Mouse (Mus musculus) myocyte (in vitro differentiated cells): Measurements from ENCODE around the gene Kmt2d. TPM values are rescaled to one million over a fixed set of nuclear protein-coding genes. Genes with fewer than 3 reads are reported as not detected.

ENCODE experiments used
- H3K27me3 ChIP-seq: one replicate; pipeline ENCODE4 v1.6.1; 2011; ENCODE audit not compliant: control insufficient read depth, insufficient read depth, insufficient read length
- H3K36me3 ChIP-seq: one replicate; pipeline ENCODE4 v1.6.1; 2011; ENCODE audit not compliant: control insufficient read depth, insufficient read depth
- H3K4me2 ChIP-seq: one replicate; pipeline ENCODE4 v1.6.1; 2011; ENCODE audit warnings: low read depth, control low read depth
- H3K4me3 ChIP-seq: one replicate; pipeline ENCODE4 v1.5.1; 2011; ENCODE audit warnings: mild to moderate bottlenecking, control low read depth, moderate library complexity
- H3K79me2 ChIP-seq: one replicate; pipeline ENCODE4 v1.6.1; 2011; ENCODE audit not compliant: control insufficient read depth, insufficient read depth
- H3ac ChIP-seq: one replicate; pipeline ENCODE4 v1.6.1; 2011; ENCODE audit not compliant: control insufficient read depth, insufficient read length
- CEBPB ChIP-seq: IDR thresholded peaks from 2 replicates; pipeline ENCODE4 v1.6.1; 2011; ENCODE audit warnings: mild to moderate bottlenecking, moderate library complexity; ENCODE audit not compliant: poor library complexity, insufficient read depth, severe bottlenecking
- E2F4 ChIP-seq: IDR thresholded peaks from one replicate; pipeline ENCODE4 v1.6.1; 2011; ENCODE audit warnings: mild to moderate bottlenecking, control low read depth, moderate library complexity; ENCODE audit not compliant: insufficient read depth
- MAX ChIP-seq: IDR thresholded peaks from one replicate; pipeline ENCODE4 v1.6.1; 2011; ENCODE audit warnings: low read depth, mild to moderate bottlenecking, control low read depth
- MYOD1 ChIP-seq, 3 experiments: IDR thresholded peaks; one replicate each; pipeline ENCODE4 v1.6.1; 2011; ENCODE audit warnings: control low read depth in 2 of 3, low read depth in 2 of 3, mild to moderate bottlenecking in 2 of 3, moderate library complexity in 1 of 3; ENCODE audit not compliant: insufficient read length in 2 of 3, control insufficient read depth in 1 of 3
- MYOG ChIP-seq, 3 experiments: IDR thresholded peaks; one replicate each; pipeline ENCODE4 v1.6.1; 2011; ENCODE audit warnings: control low read depth in 2 of 3, low read depth in 2 of 3, mild to moderate bottlenecking in 2 of 3; ENCODE audit not compliant: insufficient read length in 2 of 3, control insufficient read depth in 1 of 3, insufficient read depth in 1 of 3
- POLR2A ChIP-seq: IDR thresholded peaks from one replicate; pipeline ENCODE4 v1.6.1; 2011; ENCODE audit warnings: low read depth, mild to moderate bottlenecking, control low read depth, moderate library complexity; ENCODE audit not compliant: insufficient read length
- POLR2AphosphoS2 ChIP-seq: IDR thresholded peaks from one replicate; pipeline ENCODE4 v1.6.1; 2011; ENCODE audit warnings: low read depth, control low read depth; ENCODE audit not compliant: insufficient read length
- REST ChIP-seq: IDR thresholded peaks from one replicate; pipeline ENCODE4 v1.6.1; 2011; ENCODE audit warnings: mild to moderate bottlenecking, control low read depth, moderate library complexity; ENCODE audit not compliant: insufficient read depth, insufficient read length
- SRF ChIP-seq: IDR thresholded peaks from one replicate; pipeline ENCODE4 v1.6.1; 2011; ENCODE audit warnings: low read depth; ENCODE audit not compliant: control insufficient read depth, insufficient read length
- TCF12 ChIP-seq: IDR thresholded peaks from one replicate; pipeline ENCODE4 v1.6.1; 2011; ENCODE audit warnings: mild to moderate bottlenecking, control low read depth; ENCODE audit not compliant: poor library complexity, insufficient read depth, severe bottlenecking
- TCF3 ChIP-seq: IDR thresholded peaks from one replicate; pipeline ENCODE4 v1.6.1; 2011; ENCODE audit warnings: low read depth, control low read depth; ENCODE audit not compliant: insufficient read length
- USF1 ChIP-seq: IDR thresholded peaks from one replicate; pipeline ENCODE4 v1.6.1; 2011; ENCODE audit warnings: low read depth, mild to moderate bottlenecking, control low read depth, moderate library complexity
- polyA plus RNA-seq: library from polyadenylated mRNA; unstranded; fragments of >200 nt; fragmentation: generic; extraction: Trizol; gene quantifications from one replicate; pipeline ENCODE4 v1.2.1, GENCODE M21; 2012; ENCODE audit warnings: missing spikeins

Gene Kmt2d
- polyA plus RNA-seq, 1 experiment: 27.1 TPM

GRCm38 (mm10) chr15:98886667-98887387, 15.8 kb upstream of the Kmt2d start:
- Histone ChIP-seq H3K27me3 (no peaks in the 10 kb centered on the region), H3K4me3 (no peak overlapping the region), H3K4me2 (peak overlapping the region; percentile 46), H3K36me3 (no peaks in the 10 kb centered on the region), H3ac (no peak overlapping the region), H3K79me2 (no peaks in the 10 kb centered on the region)
- TF ChIP-seq POLR2AphosphoS2 (no peak), TCF12 (peak; percentile 100), TCF3 (peak; percentile 100), MYOG (IDR thresholded peaks at IDR 0.05; ENCODE audit: control insufficient read depth in 1 of 3, insufficient read depth in 1 of 3, insufficient read length in 2 of 3, low read depth in 2 of 3) (peak; percentile 99 to 100 (median 99)), MYOD1 (IDR thresholded peaks at IDR 0.05; ENCODE audit: control insufficient read depth in 1 of 3, insufficient read length in 2 of 3, low read depth in 2 of 3) (peak; percentile 96 to 99 (median 99)), CEBPB (no peak)

- no peaks in the 10 kb centered on the region for H3K36me3 ChIP-seq
- H3K4me2 ChIP-seq: no peak overlapping the region
- no peak for TF ChIP-seq MAX
- no peak for TF ChIP-seq TCF12
- no peak for TF ChIP-seq CEBPB
- TF ChIP-seq SRF: no peak
- no peak for TF ChIP-seq TCF3
- TF ChIP-seq POLR2AphosphoS2: no peak
- TF ChIP-seq MYOG (IDR thresholded peaks at IDR 0.05; ENCODE audit: control insufficient read depth in 1 of 3, insufficient read depth in 1 of 3, insufficient read length in 2 of 3, low read depth in 2 of 3): no peak
- no peak for TF ChIP-seq E2F4
- no peak overlapping the region for H3K4me3 ChIP-seq
- no peak overlapping the region for H3ac ChIP-seq
- H3K79me2 ChIP-seq: no peaks in the 10 kb centered on the region
- H3K27me3 ChIP-seq: no peaks in the 10 kb centered on the region
Measured at GRCm38 (mm10) chr15:98884106-98884505, 13.1 kb upstream of the Kmt2d start.

GRCm38 (mm10) chr15:98883661-98884060, 12.7 kb upstream of the Kmt2d start:
- Histone ChIP-seq H3ac (no peak overlapping the region), H3K36me3 (no peaks in the 10 kb centered on the region), H3K4me2 (no peak overlapping the region), H3K4me3 (no peak overlapping the region), H3K27me3 (no peaks in the 10 kb centered on the region), H3K79me2 (no peaks in the 10 kb centered on the region)
- TF ChIP-seq TCF3: no peak

DNA sequence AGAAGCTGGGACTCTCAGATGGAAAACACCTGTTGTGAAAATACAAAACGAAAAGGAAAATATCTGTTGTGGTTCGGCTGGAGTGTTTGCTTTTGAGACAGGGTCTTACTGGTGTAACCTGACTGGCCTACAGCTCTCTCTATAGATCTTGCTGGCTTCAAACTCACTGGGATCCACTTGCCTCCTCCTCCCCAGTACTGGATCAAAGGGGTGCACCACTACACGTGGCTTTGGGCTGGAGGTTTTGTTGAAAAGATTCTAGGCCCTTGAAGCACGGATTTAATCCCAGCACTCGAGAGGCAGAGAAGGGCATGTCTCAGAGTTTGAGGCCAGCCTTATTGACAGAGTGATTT, 10.6 kb upstream of the Kmt2d start:
- Histone ChIP-seq H3K36me3 (no peaks in the 10 kb centered on the region), H3ac (no peak overlapping the region), H3K4me3 (peak overlapping the region; percentile 47), H3K79me2 (no peaks in the 10 kb centered on the region), H3K4me2 (peak overlapping the region; percentile 54), H3K27me3 (no peaks in the 10 kb centered on the region)
- TF ChIP-seq TCF3: no peak
- no peak for TF ChIP-seq SRF
- no peak for TF ChIP-seq MYOG (IDR thresholded peaks at IDR 0.05; ENCODE audit: control insufficient read depth in 1 of 3, insufficient read depth in 1 of 3, insufficient read length in 2 of 3, low read depth in 2 of 3)
- no peak for TF ChIP-seq CEBPB
- TF ChIP-seq MYOD1 (IDR thresholded peaks at IDR 0.05; ENCODE audit: control insufficient read depth in 1 of 3, insufficient read length in 2 of 3, low read depth in 2 of 3): no peak

- Histone ChIP-seq H3K4me3 (peak overlapping the region; percentile 47), H3K4me2 (peak overlapping the region; percentile 95), H3K79me2 (no peaks in the 10 kb centered on the region), H3K27me3 (no peaks in the 10 kb centered on the region), H3K36me3 (no peaks in the 10 kb centered on the region), H3ac (peak overlapping the region; percentile 0)
- TF ChIP-seq E2F4 (peak; percentile 51), MAX (no peak), TCF12 (no peak), MYOG (IDR thresholded peaks at IDR 0.05; ENCODE audit: control insufficient read depth in 1 of 3, insufficient read depth in 1 of 3, insufficient read length in 2 of 3, low read depth in 2 of 3) (no peak), USF1 (peak; percentile 87), POLR2AphosphoS2 (peak; percentile 41), POLR2A (peak; percentile 61), MYOD1 (IDR thresholded peaks at IDR 0.05; ENCODE audit: control insufficient read depth in 1 of 3, insufficient read length in 2 of 3, low read depth in 2 of 3) (peak in 1 of 3 experiments; percentile 7), TCF3 (no peak), REST (no peak), SRF (peak; percentile 26)
Measured at GRCm38 (mm10) chr15:98880978-98881655, 10.1 kb upstream of the Kmt2d start.
